Mouse (Mus musculus) granulocyte monocyte progenitor cell, adult 5-6 weeks (primary cell): Measurements from ENCODE around the gene Hk1. TPM values are rescaled to one million over a fixed set of nuclear protein-coding genes. Genes with fewer than 3 reads are reported as not detected.
"Not testable (repeated sequence)": the region's sequence is repeated elsewhere in the genome, so short reads cannot be mapped to it uniquely, and the experiment has no call there.

Experiments used
- ATAC-seq: replicated peaks from 2 replicates; pipeline ENCODE4 v1.8.0; 2016; ENCODE audit warnings: mild to moderate bottlenecking, moderate TSS enrichment, inconsistent platforms; ENCODE audit not compliant: poor library complexity, severe bottlenecking
- total RNA-seq, 2 experiments: library from RNA; stranded (forward) in 1 of 2; stranded (reverse) in 1 of 2; fragments of 200-712, 200-1000 nt in 1 of 2; fragments of >200 nt in 1 of 2; fragmentation: Nextera tagmentation in 1 of 2; gene quantifications; 2 replicates each; pipeline ENCODE4 v1.2.3; 2014 to 2017

Gene Hk1
- total RNA-seq, 2 experiments from 2014 or later, result 67.3 to 72.6 TPM

DNA sequence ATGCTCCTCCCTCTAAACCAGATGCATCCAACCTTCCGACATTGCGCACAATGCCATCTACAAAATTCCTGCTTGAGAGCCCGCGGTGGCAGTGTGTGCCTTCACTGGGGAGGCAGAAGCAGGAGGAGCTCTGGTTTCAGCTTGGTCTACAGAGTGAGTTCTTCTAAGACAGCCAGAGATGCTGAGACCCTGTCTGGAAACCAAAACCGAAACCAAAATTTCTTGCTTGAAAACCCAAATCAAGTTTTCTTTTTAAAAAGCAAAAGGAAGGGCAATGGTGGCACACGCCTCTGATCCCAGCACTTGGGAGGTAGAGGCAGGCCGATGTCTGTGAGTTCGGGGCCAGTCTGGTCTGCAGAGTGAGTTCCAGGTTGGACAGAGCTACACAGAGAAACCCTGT is 53.7 kb downstream of the Hk1 start:
- no peak for ATAC-seq

DNA sequence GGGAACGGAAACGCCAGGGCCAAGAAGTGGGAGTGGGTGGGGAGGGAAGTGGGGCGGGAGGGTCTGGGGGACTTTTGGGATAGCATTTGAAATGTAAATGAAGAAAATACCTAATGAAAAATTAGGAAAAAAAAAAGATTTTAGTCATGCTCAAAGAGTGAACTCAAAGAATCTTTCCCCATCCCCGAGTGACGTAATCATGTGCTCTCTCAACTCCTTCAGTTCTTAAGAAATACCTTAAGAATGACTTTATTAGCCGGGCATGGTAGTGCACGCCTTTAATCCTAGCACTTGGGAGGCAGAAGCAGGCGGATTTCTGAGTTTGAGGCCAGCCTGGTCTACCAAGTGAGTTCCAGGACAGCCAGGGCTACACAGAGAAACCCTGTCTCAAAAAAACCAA is 56.9 kb downstream of the Hk1 start:
- ATAC-seq, result not testable (repeated sequence)

DNA sequence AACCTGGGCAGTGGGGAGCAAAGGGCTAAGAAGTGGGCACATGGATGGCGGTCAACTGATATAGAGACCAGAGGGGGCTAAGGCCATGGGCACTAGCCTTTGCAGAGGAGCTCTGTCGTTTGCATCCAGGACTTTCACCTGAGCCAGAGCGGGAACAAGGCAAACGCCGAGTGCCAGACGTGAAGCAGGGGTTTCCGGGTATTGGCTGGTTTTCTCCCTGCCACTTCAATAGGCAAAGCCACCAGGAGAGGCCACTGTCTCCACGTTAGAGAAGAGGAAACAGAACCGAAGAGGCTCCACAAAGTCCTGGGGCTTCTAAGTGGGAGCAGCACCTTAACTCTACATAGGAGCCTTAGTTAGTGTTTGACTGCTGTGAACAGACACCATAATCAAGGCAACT is 58.3 kb downstream of the Hk1 start:
- 0 out of 2 replicates have a peak, but pooled peaks have one; percentile 38 for ATAC-seq

DNA sequence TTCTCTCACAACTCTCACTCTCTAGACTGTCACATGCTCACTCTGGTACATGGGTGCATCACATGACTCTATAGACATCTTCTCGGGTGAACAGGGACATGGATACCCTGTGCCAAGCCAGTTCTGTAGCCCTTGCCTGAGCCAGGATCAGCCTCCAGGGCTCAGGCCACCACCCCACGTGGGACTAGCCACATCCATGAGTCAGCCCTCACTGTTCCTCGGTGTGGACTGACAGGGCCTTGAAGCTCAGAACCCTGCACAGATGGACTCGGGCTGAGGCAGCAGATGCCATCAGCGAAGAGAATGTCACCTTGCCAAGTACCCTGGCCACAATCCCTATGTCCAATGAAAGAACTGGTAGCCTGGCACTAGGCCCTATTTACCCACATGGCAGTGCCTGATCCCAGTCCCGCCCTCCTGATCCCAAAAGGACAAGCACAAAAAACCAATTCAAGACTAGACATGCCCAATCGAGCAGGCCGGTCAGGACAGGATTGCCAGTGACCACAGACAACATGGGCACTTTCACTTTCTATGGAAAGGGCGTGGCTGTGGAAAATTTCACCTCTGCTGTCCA is 59.2 kb downstream of the Hk1 start:
- ATAC-seq, result peak; percentile 52

DNA sequence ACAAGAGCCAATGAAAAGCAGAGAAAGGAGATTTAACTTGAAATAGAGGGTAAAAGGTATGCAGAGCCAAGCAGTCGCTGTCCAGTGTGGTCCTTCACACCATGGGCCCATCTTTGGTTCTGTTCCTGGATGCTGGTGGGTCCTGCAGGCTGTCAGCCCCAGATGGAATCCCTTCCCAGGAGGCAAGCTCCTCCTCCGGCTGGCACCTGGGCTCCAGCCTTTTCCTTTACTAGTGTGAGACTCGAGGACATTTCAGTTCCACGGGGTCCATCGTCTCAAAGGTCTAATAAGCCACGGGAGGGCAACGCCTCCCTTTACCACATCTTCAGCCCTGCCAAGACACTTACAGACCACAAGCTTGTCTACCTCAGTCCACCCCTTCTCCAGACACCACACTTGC is 60.6 kb downstream of the Hk1 start:
- ATAC-seq, result no peak

DNA sequence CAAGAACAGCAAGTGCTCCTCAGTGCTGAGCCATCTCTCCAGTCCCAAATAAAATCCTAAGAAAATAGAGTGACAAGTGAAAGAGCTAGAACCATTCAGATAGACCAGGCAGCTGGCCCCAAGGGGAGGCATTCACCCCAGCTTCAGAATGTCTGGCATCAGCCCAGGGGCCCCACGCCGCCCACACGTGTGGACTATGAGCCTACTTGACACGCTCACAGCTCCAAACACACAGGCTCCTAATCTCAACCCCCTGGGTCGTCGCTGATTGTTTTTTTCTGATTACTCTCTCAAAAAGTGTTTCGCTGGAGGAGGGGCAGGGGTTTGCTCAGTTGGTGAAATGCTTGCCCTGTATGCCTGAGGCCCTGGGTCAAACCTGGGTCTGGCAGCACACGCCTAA is 63.2 kb downstream of the Hk1 start:
- no peak for ATAC-seq

DNA sequence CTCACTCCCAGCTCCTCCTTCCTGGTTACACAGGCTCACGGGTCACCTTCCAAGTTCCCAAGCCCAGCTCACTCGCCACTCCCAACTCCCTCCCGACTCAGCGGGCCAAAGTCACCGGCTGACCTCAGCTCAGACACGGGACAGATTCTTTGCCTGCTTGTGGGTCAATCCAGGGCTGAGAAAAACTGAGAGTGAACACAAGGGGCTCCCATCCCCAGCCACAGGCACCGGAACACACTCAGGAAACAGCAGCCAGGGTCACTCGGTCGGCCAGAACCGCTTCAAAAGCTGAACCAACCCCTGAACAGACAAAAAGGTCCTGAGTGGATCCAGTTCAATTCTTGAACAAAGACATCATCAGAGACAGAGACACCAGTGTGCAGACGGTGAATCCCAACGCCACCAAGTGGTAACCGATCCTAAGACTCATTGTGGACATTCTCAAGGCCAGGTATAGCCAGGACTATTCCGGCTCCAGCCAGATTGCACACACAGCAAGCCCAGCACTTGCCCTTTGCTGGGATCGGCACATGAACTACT is 65.8 kb downstream of the Hk1 start:
- ATAC-seq, result peak; percentile 27

DNA sequence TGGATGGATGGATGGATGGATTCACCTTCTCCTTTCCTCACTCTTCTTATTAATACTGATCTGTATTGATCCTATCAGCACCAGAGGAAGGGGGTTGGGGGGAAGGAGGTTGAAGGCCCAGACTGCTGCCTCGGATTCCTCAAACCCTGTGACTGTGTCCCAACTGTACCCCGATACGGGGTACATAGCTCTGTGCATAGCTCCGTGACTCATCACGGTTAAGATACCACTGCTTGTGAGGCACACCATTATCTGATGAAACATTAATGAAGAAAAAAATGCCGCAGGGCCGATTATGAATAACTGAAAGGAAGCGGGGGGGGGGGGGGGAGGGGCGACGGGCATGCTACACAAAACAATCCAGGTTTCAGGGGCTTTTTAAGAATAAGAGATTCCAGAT is 66.6 kb downstream of the Hk1 start:
- peak; percentile 68 for ATAC-seq

DNA sequence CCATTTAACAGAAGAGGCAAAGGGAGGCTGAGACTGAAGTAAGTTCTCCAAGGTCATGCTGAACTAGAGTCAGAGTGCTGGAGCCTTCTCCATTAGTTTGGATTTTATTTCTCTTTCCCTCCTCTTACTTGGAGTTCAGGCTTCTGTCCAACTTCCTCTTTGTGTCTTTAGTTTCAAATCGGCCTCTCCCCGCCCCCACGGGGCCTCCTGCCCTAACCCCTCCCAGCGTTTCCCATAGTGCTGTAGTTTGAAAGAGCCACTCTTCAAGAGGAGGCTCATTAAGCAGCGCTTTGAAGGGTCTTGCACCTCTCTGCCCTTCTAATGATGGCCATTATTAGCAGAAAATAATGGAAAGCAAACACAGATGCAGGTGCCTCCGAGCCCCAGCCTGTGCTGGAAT is 68.2 kb downstream of the Hk1 start:
- ATAC-seq, result peak; percentile 72

DNA sequence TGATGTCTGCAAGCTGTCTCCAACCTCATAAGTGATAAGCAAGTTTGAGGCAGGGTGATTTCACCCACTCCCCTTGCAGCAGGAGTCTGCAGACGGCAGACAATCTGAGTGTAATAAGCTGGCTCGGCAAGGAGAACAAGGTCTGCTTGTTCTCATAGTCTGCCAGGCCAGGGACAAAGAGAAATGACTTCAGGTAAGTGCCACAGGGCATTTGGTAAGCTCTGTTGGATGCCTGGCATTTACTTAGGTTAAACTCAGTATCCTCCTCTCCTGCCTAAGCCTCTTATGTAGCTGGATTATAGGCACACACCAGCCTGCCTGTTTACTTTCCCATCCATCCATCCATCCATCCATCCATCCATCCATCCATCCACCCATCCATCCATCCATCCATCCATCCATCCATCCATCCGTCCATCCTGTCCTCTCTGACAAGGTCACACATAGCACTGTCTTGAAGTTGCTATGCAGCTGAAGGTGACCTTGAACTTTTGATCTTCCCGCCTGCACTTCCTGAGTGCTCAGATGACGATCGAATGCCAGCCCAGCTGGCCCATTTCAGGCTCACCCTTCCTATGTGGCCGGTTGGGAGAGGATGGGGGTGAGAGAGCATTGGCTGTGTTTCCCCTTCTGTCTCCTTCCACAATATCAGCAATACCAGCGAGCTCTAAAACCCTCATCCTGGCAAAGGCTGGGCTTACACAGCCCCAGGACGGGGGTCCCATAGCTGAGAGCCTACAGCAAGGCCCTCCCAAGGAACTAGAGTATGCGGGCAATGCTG is 69.3 kb downstream of the Hk1 start:
- ATAC-seq, result no peak

DNA sequence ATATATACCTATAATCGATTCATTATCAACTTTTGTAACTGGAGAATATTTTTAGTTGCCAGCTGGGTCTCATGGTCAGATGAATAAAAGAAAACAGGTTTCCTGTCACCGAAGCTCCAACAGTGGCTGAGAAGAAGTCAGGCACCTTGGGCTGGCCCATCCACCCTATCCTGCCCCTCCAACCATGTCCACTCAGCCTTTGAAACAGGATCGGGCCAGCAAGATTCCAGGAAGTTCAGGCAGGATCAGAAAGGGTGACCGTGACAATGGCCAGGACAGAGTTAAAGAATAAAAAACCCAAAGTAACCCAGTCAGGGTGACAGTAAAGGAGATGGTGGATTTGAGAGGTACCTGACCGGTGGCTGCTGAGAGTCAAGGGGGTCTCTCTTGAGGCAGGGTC is 70.1 kb downstream of the Hk1 start:
- no peak for ATAC-seq

DNA sequence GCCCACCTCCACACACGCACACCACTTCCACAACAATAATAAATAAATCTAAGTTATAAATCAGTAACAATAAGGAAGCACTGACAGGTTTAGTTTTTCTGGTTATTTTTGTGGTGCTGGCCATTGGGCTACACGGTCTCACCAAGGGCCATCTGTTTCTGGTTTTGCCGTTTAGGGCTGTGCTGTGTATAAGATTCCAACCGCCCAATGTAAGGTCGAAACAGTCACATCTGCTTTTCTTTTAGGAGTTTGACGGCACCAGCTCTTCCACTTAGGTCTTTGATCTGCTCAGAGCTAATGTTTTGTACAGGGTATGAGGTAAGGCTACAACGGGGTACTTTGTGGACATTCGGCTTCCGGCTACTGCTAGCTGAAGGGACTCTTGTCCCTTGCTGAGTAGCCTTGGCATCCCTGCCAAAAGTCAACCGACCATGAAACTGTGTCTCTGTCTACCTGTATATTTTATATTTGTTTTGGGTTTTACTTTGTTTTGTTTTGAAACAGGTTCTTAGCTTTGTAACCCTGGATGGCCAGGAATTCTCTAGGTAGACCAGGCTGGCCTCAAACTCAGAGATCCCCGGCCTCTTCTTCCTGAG is 70.7 kb downstream of the Hk1 start:
- no peak for ATAC-seq

DNA sequence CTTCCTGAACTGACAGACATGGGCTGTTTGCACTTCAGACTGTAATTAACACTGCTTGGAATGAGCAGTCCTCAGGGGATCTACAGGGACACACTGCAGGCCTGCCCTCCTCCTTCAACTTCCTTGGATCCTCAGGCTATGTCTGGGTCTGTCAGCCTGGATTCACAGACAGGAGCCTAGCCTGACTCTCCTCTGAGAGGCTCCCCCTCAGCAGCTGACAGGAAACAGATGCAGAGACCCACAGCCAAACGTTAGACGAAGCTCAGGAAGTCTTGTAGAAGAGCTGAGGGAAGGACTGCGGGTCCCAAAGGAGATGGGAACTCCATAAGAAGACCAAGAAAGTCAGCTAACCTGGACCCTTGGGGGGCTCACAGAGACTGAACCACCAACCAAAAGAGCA is 73.2 kb downstream of the Hk1 start:
- ATAC-seq, result peak; percentile 61

DNA sequence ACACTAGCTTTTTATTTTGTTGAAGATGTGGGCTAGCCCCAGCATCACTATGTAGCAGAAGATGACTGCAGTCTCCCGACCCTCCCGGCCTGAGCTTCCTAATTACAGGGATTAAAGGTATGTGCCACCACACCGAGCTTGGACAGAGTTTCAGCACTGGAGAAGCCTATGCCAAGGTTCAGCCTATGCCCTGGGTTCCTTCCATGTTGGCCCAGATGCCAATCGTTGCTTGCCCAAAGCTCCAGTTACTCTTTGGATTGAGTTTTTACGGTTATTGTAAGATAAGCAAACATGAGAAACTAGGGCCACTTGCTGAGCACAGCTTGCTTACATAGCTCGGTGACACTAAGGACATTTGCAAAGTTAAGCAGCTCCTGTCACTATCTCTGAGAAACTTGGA is 74.6 kb downstream of the Hk1 start:
- ATAC-seq, result no peak

DNA sequence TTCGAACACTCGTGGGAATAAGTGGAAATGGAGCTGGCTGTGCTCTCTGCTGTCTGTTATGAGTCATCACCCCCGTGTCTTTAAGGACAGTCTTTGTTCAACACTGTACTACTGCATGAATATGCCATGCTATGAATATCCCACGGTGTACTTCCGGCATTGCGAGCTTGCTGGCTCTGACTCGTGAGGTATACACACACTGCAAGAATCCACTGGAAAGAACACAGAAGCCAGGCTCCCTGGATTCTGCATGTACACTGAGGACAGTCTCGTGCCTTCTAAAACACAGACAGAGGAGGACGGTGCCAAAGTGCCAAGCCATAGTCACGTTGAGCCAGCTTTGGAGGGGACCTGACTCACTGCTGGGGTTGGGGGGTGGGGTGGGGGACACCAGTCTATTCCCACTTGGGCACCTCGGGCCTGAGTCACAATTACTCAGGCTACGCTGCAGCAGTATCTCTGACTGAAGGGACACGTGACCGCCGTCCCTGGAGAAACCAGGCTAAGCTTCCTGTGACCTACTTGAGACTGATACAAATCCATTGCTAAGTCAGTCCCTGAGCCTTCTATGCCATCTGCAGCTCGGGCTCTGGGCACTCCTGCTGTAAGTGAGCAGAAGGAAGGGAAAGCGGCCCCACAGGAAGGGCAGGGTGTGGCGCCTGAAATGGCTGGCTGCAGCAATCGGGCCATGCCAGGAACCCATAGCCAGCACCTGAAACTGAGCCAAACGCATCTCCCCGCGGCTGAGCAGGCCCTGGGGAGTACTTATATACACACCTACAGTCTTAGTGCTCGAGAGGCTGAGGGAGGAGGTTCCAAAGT is 79.5 kb downstream of the Hk1 start:
- peak; percentile 62 for ATAC-seq

DNA sequence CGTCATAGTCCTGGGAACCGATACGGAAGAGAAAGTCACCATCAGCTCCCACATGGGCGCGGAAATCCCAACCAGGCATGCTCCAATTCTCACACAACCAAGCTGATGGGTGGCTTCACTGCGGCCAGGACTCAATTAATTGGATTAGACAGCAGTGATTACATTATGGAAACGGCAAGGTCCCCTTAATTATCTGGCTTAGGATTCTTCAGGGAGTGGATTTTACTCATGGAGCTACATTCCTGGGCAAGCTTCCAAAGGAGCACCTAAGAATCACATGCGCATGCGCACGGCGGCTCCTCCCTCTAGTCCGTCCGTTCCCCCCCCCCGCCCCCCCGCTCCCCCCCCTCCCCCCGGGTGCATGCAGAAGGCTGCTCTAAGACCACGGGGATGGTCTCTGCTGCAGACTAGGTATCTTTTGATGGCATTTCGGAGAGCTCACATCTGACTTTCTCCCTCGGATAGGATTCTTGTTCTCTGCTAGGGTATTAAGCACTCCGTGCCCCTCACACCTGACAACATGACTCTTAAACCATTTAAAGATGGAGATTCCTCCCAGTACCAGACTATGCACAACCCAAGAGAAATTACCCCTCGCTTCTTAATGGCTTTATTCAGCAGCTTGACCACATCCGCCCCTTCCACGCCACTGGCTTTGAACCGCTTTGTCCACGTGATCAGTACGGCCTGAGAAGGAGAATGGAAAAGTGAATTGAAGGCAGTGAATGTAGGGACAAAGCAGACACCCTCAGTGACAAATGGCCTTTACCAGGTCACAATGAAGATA is 83.4 kb downstream of the Hk1 start:
- ATAC-seq, result no peak

DNA sequence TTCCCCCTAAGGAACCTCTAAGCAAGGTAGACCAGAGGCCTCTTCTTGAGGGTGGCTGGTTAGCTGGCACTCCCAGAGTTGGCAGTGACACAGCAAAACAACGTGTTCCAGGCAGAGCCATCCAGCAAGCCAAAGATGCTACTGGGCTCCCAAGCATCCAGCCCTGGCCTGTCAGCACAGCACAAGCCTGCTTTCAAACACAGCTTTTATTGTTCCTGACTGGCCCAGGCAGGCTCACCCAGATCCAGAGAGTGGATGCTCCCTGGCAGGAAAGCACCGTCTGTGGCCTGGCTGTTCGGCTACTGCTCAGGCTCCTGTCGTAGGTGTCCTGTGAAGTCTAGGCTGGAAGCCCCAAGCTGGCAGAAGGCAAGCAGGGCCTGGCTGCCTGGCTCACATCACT is 85.6 kb downstream of the Hk1 start:
- no peak for ATAC-seq

DNA sequence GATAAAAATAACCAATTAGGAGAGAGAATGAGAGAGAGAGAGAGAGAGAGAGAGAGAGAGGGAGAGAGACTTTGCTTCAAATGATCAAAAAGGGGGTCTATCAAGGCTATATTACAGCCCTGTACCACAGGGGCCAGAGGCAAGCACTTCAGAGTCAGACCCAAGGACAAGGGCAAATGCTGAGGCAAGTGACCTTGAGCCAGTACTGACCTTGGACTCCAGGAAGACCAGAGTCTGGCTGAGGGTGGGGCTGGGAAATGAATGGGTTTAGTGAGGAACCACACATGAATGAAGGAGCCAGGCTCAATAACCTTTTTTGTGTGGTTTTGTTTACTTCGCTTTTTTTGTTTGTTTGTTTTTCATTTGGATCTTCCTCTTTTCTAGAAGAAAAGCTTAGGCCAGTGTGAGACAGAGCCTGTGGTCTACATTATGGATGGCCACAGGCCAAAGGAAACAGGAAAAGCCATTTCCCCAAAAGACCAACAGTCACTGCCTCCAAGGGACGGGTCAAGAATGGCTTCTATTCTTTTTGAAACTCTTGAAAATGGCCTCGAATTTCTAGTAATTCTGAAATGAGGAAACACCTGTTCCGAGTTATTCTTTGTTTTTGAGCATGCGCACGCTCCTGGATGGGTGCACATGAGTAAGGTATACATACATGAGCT is 92.1 kb downstream of the Hk1 start:
- ATAC-seq, result peak; percentile 87

DNA sequence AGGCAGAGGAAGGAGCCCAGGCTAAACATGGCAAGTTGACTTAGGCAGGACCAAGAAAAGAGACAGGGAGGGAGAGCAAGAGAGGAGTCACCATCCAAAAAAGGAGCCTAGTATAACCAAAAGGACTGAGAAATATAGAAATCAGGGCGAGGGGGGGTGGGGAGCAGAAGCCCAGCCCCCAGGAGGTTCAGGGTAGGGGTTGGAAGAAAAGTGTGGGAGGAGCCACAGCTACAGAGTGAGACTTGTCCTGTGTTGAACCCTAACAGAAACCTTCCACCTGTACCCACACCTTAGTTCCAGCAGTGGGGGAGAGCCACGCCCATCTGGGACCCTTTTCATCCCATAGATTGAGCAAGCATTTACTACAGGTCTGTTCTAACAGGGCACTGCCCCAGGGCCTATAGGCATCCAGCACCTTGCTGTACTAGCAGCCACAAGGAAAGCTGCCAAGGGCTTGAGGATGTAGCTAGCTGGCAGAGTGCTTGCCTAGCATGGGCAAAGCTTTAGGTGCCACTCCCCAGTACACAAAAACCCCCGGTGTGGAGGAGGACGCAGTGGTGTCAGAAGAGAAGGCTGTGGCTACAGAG is 96.4 kb downstream of the Hk1 start:
- ATAC-seq, result no peak
